Mouse (Mus musculus) cerebellum, adult 2 months (tissue): Measurements from ENCODE around the gene Scn1b. TPM values are rescaled to one million over a fixed set of nuclear protein-coding genes. Genes with fewer than 3 reads are reported as not detected.
A peak's percentile ranks its signal among the peaks of the same experiment; 100 is the strongest.

Experiments
- DNase-seq, 2 experiments: peaks; one replicate each; pipeline ENCODE4 v3.0.0; 2021
- H3K27ac ChIP-seq: fragments of 200-500 bp; 2 replicates; pipeline ENCODE4 v1.5.1; 2012; ENCODE audit warnings: low read length, control low read depth, inconsistent platforms; ENCODE audit not compliant: insufficient read depth
- H3K27me3 ChIP-seq: fragments of 200-500 bp; 2 replicates; pipeline ENCODE4 v1.6.1; 2012; ENCODE audit warnings: inconsistent platforms, mild to moderate bottlenecking, low read length, moderate library complexity; ENCODE audit not compliant: control insufficient read depth, insufficient read depth
- H3K4me1 ChIP-seq: fragments of 200-500 bp; 2 replicates; pipeline ENCODE4 v1.6.1; 2011; ENCODE audit warnings: low read length; ENCODE audit not compliant: control insufficient read depth, insufficient read depth
- H3K4me3 ChIP-seq: fragments of 200-500 bp; replicated peaks from 2 replicates; pipeline ENCODE3; 2011; ENCODE audit warnings: mild to moderate bottlenecking, low read depth, low read length, control low read depth; ENCODE audit not compliant: insufficient read depth
- CTCF ChIP-seq: fragments of 200-500 bp; IDR thresholded peaks from 2 replicates; pipeline ENCODE4 v1.5.1; 2011; ENCODE audit warnings: low read depth, mild to moderate bottlenecking, control low read depth, low read length, moderate library complexity, borderline replicate concordance; ENCODE audit not compliant: insufficient read depth
- POLR2A ChIP-seq: fragments of 200-500 bp; IDR thresholded peaks from 2 replicates; pipeline ENCODE4 v1.6.1; 2011; ENCODE audit warnings: low read length, control low read depth, borderline replicate concordance; ENCODE audit not compliant: insufficient read depth
- WGBS: fragments of 180-500 bp; shearing (Covaris S2); methylation state at CpG from one replicate; pipeline ENCODE4 v1.1.7; 2018; 5-methylcytosine and 5-hydroxymethylcytosine counted together
- polyA plus RNA-seq: library from polyadenylated mRNA; depleted of rRNA; stranded (reverse); fragments of >200 nt; gene quantifications from 2 replicates; pipeline ENCODE4 v1.2.3, GENCODE M21; 2012

The Scn1b gene
- polyA plus RNA-seq, 1 experiment, result 1,376 TPM

- Histone ChIP-seq H3K4me1 (peaks cover 10% of the 10 kb centered on the region), H3K27me3 (no peaks in the 10 kb centered on the region), H3K4me3 (no peak overlapping the region), H3K27ac (no peak overlapping the region)
- TF ChIP-seq CTCF (no peak), POLR2A (no peak)
- WGBS, result 27% methylated on average over 7 of the region's 7 CpGs
- DNase-seq, result no peak
Observed at GRCm38 (mm10) chr7:31130197-31130596, 3.4 kb upstream of the Scn1b start.

- Histone ChIP-seq H3K4me1 (peaks cover 10% of the 10 kb centered on the region), H3K27ac (peak overlapping the region; percentile 32; the same call in 1 of the 2 replicates), H3K27me3 (no peaks in the 10 kb centered on the region), H3K4me3 (no peak overlapping the region)
- DNase-seq, result peak; percentile 42 to 50
- WGBS, result 40% methylated on average over 9 of the region's 9 CpGs
- TF ChIP-seq POLR2A, result no peak
- TF ChIP-seq CTCF, result no peak
Observed at GRCm38 (mm10) chr7:31128157-31128705, 1.4 kb upstream of the Scn1b start.

GRCm38 (mm10) chr7:31126211-31126751 lies 522 bp downstream of the Scn1b start:
- peak overlapping the region; percentile 94 for H3K27ac ChIP-seq
- H3K4me3 ChIP-seq, result peak overlapping the region; percentile 86
- peak; percentile 66 to 74 for DNase-seq
- TF ChIP-seq CTCF, result no peak
- TF ChIP-seq POLR2A, result no peak
- H3K4me1 ChIP-seq, result peaks cover 22% of the 10 kb centered on the region
- H3K27me3 ChIP-seq, result no peaks in the 10 kb centered on the region
- WGBS, result under 1% methylated on average over 47 of the region's 53 CpGs

GRCm38 (mm10) chr7:31125116-31125515 lies 1.7 kb downstream of the Scn1b start:
- Histone ChIP-seq H3K4me3 (peak overlapping the region; percentile 86), H3K4me1 (peaks cover 31% of the 10 kb centered on the region), H3K27me3 (no peaks in the 10 kb centered on the region), H3K27ac (peak overlapping the region; percentile 94)
- peak; percentile 50; the same call in 1 of the 2 replicates for TF ChIP-seq POLR2A
- TF ChIP-seq CTCF, result no peak
- WGBS, result 11% methylated on average over 13 of the region's 13 CpGs
- peak; percentile 86 to 92 for DNase-seq

DNA sequence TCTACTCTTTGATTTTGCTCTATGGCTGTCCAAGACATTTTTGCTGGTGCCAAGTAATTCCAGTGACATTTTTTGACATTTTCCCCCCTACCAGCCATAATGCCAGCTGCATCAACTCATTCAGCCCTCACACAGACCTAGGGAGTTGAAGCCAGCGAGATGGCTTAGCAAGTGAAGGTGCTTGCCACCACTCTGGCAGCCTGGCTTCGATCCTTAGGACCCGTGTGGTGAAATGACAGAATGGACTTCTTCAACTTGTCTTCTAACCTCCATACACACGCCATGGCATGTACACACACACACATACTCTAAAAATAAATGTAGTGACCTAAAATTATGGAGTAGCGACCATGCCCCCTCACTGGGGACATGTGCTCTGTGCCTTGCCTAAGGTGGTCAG lies 2.4 kb downstream of the Scn1b start:
- Histone ChIP-seq H3K4me3 (peak overlapping the region; percentile 86), H3K27ac (peak overlapping the region; percentile 94), H3K27me3 (no peaks in the 10 kb centered on the region), H3K4me1 (peaks cover 38% of the 10 kb centered on the region)
- peak; percentile 45 to 48 for DNase-seq
- TF ChIP-seq CTCF, result no peak
- no peak for TF ChIP-seq POLR2A
- 14% methylated on average over 5 of the region's 5 CpGs for WGBS

DNA sequence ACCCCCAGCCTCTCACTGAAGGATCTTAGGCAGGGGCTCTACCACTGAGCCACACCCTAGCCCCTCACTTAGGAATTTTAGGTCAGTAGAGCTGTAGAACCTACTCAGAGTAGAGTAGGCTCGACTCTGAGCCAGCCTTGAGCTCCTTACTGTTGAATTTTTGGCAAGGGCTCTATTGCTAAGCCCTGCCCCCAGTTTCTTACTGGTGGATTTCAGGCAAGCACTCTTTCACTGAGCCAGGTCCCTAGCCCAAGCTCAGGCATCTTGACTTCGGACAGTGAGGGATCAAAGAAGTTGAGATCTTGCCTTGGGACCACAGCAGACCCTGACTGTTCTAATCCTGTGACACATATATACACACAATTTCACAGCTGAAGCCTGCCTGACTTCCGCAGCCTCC lies 3.1 kb downstream of the Scn1b start:
- WGBS, result 16% methylated on average over 3 of the region's 3 CpGs
- TF ChIP-seq CTCF (no peak), POLR2A (peak; percentile 48; the same call in 1 of the 2 replicates)
- H3K4me3 ChIP-seq, result peak overlapping the region; percentile 65
- peak overlapping the region; percentile 97 for H3K27ac ChIP-seq
- DNase-seq, result peak; percentile 55 to 66
- H3K27me3 ChIP-seq, result no peaks in the 10 kb centered on the region
- H3K4me1 ChIP-seq, result peaks cover 45% of the 10 kb centered on the region

GRCm38 (mm10) chr7:31122641-31123631 lies 3.9 kb downstream of the Scn1b start:
- 22% methylated on average over 16 of the region's 16 CpGs for WGBS
- TF ChIP-seq POLR2A, result no peak; the same call in 1 of the 2 replicates
- peak; percentile 25; the same call in 1 of the 2 replicates for TF ChIP-seq CTCF
- H3K27ac ChIP-seq, result peak overlapping the region; percentile 97
- H3K4me3 ChIP-seq, result peak overlapping the region; percentile 49
- DNase-seq, result peak; percentile 89 to 95
- peaks cover 43% of the 10 kb centered on the region for H3K4me1 ChIP-seq
- H3K27me3 ChIP-seq, result no peaks in the 10 kb centered on the region

DNA sequence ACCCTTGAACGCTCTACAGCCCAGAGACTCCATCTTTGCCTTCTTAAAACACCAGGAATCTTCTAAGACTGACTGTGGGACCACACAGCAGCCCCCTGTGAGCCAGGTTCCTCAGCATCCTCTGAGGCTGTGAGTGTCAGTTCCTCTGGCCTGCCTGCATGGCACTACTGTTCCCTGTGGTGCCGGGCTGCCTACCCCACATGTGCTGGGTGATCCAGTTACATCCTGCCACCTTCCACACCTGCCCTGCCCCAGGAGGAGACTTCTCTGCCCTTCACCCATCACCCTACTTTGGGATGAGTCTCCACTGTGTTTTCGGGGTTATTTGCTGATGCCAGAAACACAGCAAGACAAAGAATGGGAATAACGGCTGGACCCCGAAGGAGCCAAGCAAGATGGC lies 7.2 kb downstream of the Scn1b start:
- peak in 1 of 2 experiments; percentile 46 for DNase-seq
- Histone ChIP-seq H3K4me3 (no peak overlapping the region), H3K27me3 (no peaks in the 10 kb centered on the region), H3K27ac (peak overlapping the region; percentile 83), H3K4me1 (peaks cover 64% of the 10 kb centered on the region)
- 31% methylated on average over 5 of the region's 5 CpGs for WGBS
- TF ChIP-seq POLR2A (no peak), CTCF (no peak)
